Mouse (Mus musculus): ENCODE measurements at regions not wholly inside any gene's neighbourhood (a gene's known extent, or its start where the extent isn't known, plus 50 kb on each side); places are given as distances from the start of the nearest gene placed in this dataset.

- no peaks in the 10 kb centered on the region for H3K4me1 ChIP-seq (ENCODE audit: insufficient read depth)
- ATAC-seq (no peak), DNase-seq (no peak)
- no peaks in the 10 kb centered on the region for H3K9me3 ChIP-seq (ENCODE audit: low read length)
- no peak overlapping the region for H3K27ac ChIP-seq (ENCODE audit: low read depth)
- no peaks in the 10 kb centered on the region for H3K36me3 ChIP-seq (replicated peaks; ENCODE audit: insufficient read depth, low read length)
- TF ChIP-seq EP300 (IDR thresholded peaks at IDR 0.05; ENCODE audit: low read depth) (no peak), CTCF (IDR thresholded peaks at IDR 0.05; ENCODE audit: low read depth) (no peak)
- no peak overlapping the region for H3K4me2 ChIP-seq (ENCODE audit: low read depth, low read length)
- 72% methylated on average over 3 of the region's 3 CpGs for WGBS (ENCODE audit: insufficient replicate concordance)
- H3K4me3 ChIP-seq (ENCODE audit: low read depth, low read length) = no peak overlapping the region
- no peaks in the 10 kb centered on the region for H3K27me3 ChIP-seq (ENCODE audit: insufficient read depth, low read length)
- H3K9ac ChIP-seq (replicated peaks) = no peak overlapping the region
Measured at GRCm38 (mm10) chr4:27981309-27981708, 831.6 kb upstream of the Epha7 start.

DNA sequence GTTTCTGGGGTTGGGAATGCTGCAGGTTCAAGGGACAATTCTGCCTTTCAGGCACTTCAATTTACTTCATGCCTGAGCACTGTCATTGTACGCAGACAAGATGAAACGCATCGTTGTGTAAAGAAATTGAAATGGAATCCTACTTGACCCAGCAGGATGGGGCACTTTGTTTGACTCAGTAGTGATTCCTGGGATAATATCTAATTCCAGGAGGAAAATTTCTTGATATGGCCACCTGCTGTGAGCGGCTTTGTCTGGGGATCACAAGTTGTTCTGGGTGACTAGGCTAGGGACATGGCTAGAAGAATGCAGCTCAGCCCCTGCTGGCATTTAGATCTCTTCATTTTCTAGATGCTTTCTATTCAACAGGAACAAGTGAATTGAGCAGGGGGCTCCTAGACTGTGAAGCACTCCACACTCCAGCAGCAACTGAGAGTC lies 824.9 kb upstream of the Epha7 start:
- no peak overlapping the region for H3K4me3 ChIP-seq (ENCODE audit: low read depth, low read length)
- no peaks in the 10 kb centered on the region for H3K4me1 ChIP-seq (ENCODE audit: insufficient read depth)
- ATAC-seq = no peak
- H3K27ac ChIP-seq (ENCODE audit: low read depth) = no peak overlapping the region
- H3K27me3 ChIP-seq (ENCODE audit: insufficient read depth, low read length) = no peaks in the 10 kb centered on the region
- no peak overlapping the region for H3K4me2 ChIP-seq (ENCODE audit: low read depth, low read length)
- no peaks in the 10 kb centered on the region for H3K36me3 ChIP-seq (replicated peaks; ENCODE audit: insufficient read depth, low read length)
- TF ChIP-seq CTCF (IDR thresholded peaks at IDR 0.05; ENCODE audit: low read depth) (no peak), EP300 (IDR thresholded peaks at IDR 0.05; ENCODE audit: low read depth) (no peak)
- H3K9ac ChIP-seq (replicated peaks) = no peak overlapping the region
- H3K9me3 ChIP-seq (ENCODE audit: low read length) = no peaks in the 10 kb centered on the region
- WGBS (ENCODE audit: insufficient replicate concordance) = 72% methylated on average over 4 of the region's 4 CpGs
- no peak for DNase-seq

DNA sequence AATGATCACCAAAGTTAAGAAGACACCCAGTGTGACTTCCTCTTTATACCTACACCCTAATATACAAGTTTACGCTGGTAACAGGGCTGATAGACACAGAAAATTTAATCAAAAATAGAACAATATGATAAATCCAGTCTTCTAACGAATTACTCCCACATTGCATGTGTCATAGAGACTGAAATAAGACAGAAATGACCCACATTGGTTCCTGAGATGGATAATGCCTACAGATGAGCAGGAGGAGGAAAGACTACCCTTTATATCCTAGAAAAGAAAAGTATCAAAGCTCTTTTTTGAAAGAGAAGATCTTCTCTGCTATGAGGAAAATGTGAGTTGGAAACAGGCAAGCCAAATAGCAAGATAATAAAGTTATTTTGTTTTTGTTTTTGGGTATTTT lies 818.5 kb upstream of the Epha7 start:
- ATAC-seq (no peak), DNase-seq (no peak)
- Histone ChIP-seq H3K4me2 (ENCODE audit: low read depth, low read length) (no peak overlapping the region), H3K4me3 (ENCODE audit: low read depth, low read length) (no peak overlapping the region), H3K4me1 (ENCODE audit: insufficient read depth) (no peaks in the 10 kb centered on the region), H3K9ac (replicated peaks) (no peak overlapping the region), H3K9me3 (ENCODE audit: low read length) (no peaks in the 10 kb centered on the region), H3K27ac (ENCODE audit: low read depth) (no peak overlapping the region), H3K36me3 (replicated peaks; ENCODE audit: insufficient read depth, low read length) (no peaks in the 10 kb centered on the region), H3K27me3 (ENCODE audit: insufficient read depth, low read length) (no peaks in the 10 kb centered on the region)
- 53% methylated on average over 2 of the region's 2 CpGs for WGBS (ENCODE audit: insufficient replicate concordance)
- TF ChIP-seq CTCF (IDR thresholded peaks at IDR 0.05; ENCODE audit: low read depth) (no peak), EP300 (IDR thresholded peaks at IDR 0.05; ENCODE audit: low read depth) (no peak)

- Histone ChIP-seq H3K36me3 (replicated peaks; ENCODE audit: insufficient read depth, low read length) (no peaks in the 10 kb centered on the region), H3K4me2 (ENCODE audit: low read depth, low read length) (no peak overlapping the region), H3K27ac (ENCODE audit: low read depth) (no peak overlapping the region), H3K4me3 (ENCODE audit: low read depth, low read length) (no peak overlapping the region), H3K27me3 (ENCODE audit: insufficient read depth, low read length) (no peaks in the 10 kb centered on the region), H3K9ac (replicated peaks) (no peak overlapping the region), H3K9me3 (ENCODE audit: low read length) (no peaks in the 10 kb centered on the region), H3K4me1 (ENCODE audit: insufficient read depth) (no peaks in the 10 kb centered on the region)
- ATAC-seq (no peak), DNase-seq (no peak)
- 49% methylated on average over 4 of the region's 4 CpGs for WGBS (ENCODE audit: insufficient replicate concordance)
- TF ChIP-seq EP300 (IDR thresholded peaks at IDR 0.05; ENCODE audit: low read depth) (no peak), CTCF (IDR thresholded peaks at IDR 0.05; ENCODE audit: low read depth) (no peak)
Measured at GRCm38 (mm10) chr4:28001818-28002476, 811.0 kb upstream of the Epha7 start.

Data from liver, postnatal 0 days (tissue).